Mouse (Mus musculus): ENCODE results near the gene Gm42417.
"Not testable (repeated sequence)": the region's sequence is repeated elsewhere in the genome, so short reads cannot be mapped to it uniquely, and the experiment has no call there.

Gene Gm42417

GRCm38 (mm10) chr1:36546888-36547471 lies 7.8 kb upstream of the Gm42417 start, which contains the start of gene Ankrd39:
TSS of gene Ankrd39 (minus strand) at chr1:36547445.
- in situ Hi-C loops (cut with MseI, MboI), result loop anchor here in 1 of 2 experiments (10.0 kb wide), 1 partner anchor 138 kb away; the partner anchor contains the start of gene Fam178b

- in situ Hi-C loops (cut with MseI, MboI), result loop anchor here in 1 of 2 experiments (10.0 kb wide), 1 partner anchor 139 kb away; the partner anchor contains the start of gene Fam178b
These were observed 6.8 kb upstream of the Gm42417 start for GRCm38 (mm10) chr1:36545845-36546600.

- in situ Hi-C loops (cut with MseI, MboI), result loop anchor here in 1 of 2 experiments (10.0 kb wide), 1 partner anchor 139 kb away; the partner anchor contains the start of gene Fam178b
These were observed 6.2 kb upstream of the Gm42417 start for GRCm38 (mm10) chr1:36545382-36545781.

GRCm38 (mm10) chr1:36542925-36543324 lies 3.7 kb upstream of the Gm42417 start:
- in situ Hi-C loops (cut with MseI, MboI), result loop anchor here in 1 of 2 experiments (5.0 to 10.0 kb wide), 2 partner anchors 74 to 142 kb away; partner anchors contain the start of gene Fam178b

- in situ Hi-C loops (cut with MseI, MboI), result loop anchor here in 1 of 2 experiments (5.0 to 10.0 kb wide), 2 partner anchors 75 to 143 kb away; partner anchors contain the start of gene Fam178b
These were observed 2.6 kb upstream of the Gm42417 start for GRCm38 (mm10) chr1:36541844-36542243.

- in situ Hi-C loops (cut with MseI, MboI), result loop anchor here in 1 of 2 experiments (5.0 to 10.0 kb wide), 2 partner anchors 76 to 144 kb away; partner anchors contain the start of gene Fam178b
These were observed 1.6 kb upstream of the Gm42417 start for GRCm38 (mm10) chr1:36540807-36541206.

GRCm38 (mm10) chr1:36540132-36540531 lies 903 bp upstream of the Gm42417 start:
- in situ Hi-C loops (cut with MseI, MboI), result loop anchor here in 1 of 2 experiments (5.0 to 10.0 kb wide), 2 partner anchors 77 to 145 kb away; partner anchors contain the start of gene Fam178b

- in situ Hi-C loops (cut with MseI, MboI), result no loop called here
These were observed 502 bp downstream of the Gm42417 start for GRCm38 (mm10) chr1:36538727-36539126.

GRCm38 (mm10) chr1:36536783-36537182 lies 2.4 kb downstream of the Gm42417 start, which contains the start of gene Ankrd23:
TSS of gene Ankrd23 (minus strand) at chr1:36536883.
- in situ Hi-C loops (cut with MseI, MboI), result not testable (repeated sequence)

- in situ Hi-C loops (cut with MseI, MboI), result no loop called here
These were observed 2.9 kb downstream of the Gm42417 start for GRCm38 (mm10) chr1:36536397-36536728.

- in situ Hi-C loops (cut with MseI, MboI), result no loop called here
These were observed 3.5 kb downstream of the Gm42417 start for GRCm38 (mm10) chr1:36535477-36536396.

GRCm38 (mm10) chr1:36534595-36535058 lies 4.6 kb downstream of the Gm42417 start:
- in situ Hi-C loops (cut with MseI, MboI), result no loop called here

GRCm38 (mm10) chr1:36533546-36533945 lies 5.7 kb downstream of the Gm42417 start:
- in situ Hi-C loops (cut with MseI, MboI), result no loop called here

GRCm38 (mm10) chr1:36531461-36531860 lies 7.8 kb downstream of the Gm42417 start:
- in situ Hi-C loops (cut with MseI, MboI), result no loop called here

GRCm38 (mm10) chr1:36530962-36531361 lies 8.3 kb downstream of the Gm42417 start:
- in situ Hi-C loops (cut with MseI, MboI), result no loop called here

GRCm38 (mm10) chr1:36530485-36530884 lies 8.7 kb downstream of the Gm42417 start:
- in situ Hi-C loops (cut with MseI, MboI), result no loop called here

GRCm38 (mm10) chr1:36529875-36530274 lies 9.4 kb downstream of the Gm42417 start:
- in situ Hi-C loops (cut with MseI, MboI), result no loop called here

GRCm38 (mm10) chr1:36529274-36529673 lies 10.0 kb downstream of the Gm42417 start:
- in situ Hi-C loops (cut with MseI, MboI), result no loop called here

- in situ Hi-C loops (cut with MseI, MboI), result no loop called here
These were observed 10.9 kb downstream of the Gm42417 start for GRCm38 (mm10) chr1:36528351-36528750.

- in situ Hi-C loops (cut with MseI, MboI), result no loop called here
These were observed 12.3 kb downstream of the Gm42417 start for GRCm38 (mm10) chr1:36526903-36527302.

- in situ Hi-C loops (cut with MseI, MboI), result no loop called here
These were observed 13.5 kb downstream of the Gm42417 start for GRCm38 (mm10) chr1:36525774-36526173.
